Comparison of ENCODE assay signal across 21 mouse cellular contexts in the genomic region with DNA sequence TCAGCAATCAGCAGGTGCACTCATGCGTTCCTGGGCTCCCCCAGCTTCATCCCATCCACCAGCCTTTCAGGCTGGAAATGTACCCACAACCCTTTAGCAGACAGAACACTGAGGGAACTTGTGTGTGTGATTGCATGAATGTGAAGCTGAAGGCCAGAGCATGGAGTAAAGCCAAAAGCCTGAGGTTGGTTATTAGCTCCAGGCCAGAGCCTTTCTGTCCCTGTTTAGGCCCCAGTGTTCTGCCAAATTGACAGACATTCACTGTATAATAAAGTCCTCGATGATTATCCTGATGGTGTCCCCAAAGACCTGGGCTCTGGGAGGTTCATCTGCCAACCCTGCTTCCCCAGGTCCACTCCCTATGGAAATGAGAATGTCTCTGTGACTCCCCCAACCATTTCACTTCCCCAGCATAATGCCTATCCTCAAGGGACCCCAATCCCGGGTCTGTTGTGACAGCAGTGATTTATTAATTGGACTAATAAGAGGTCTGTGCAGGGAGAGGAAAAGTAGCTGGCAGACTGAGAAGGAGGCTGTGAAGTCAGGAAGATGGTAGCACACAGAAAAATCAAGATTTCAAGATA. TPM values are rescaled to one million over a fixed set of nuclear protein-coding genes. Genes with fewer than 3 reads are reported as not detected.
DNase-seq lines count a peak whose midpoint lies in the region; ATAC-seq lines count a peak whose summit lies in the region.
"Had no signal": no experiment of that assay in that cellular context is flagged by ENCODE, and none has a peak within 500 bp of the region (broad histone marks: within the 10 kb centered on the region; RNA-seq: fewer than 3 reads in every experiment).

No protein-coding gene starts in this region.

- DNase-seq in adrenal gland, postnatal 10 days = peak; percentile 42
- DNase-seq in adrenal gland, postnatal 25 days = no peak
- DNase-seq in testis, postnatal 10 days (ENCODE audit: low spot score) = peak; percentile 12
- no peak for DNase-seq in testis, postnatal 14 days (ENCODE audit: low spot score)
- DNase-seq: cerebellum, adult 9-10 months; gastrocnemius, postnatal 25 days; heart, postnatal 10 days; kidney, adult 11 months; kidney, postnatal 25 days; right cerebral cortex, postnatal 4 days had no signal

- no peaks in the 10 kb centered on the region; the same call in 1 of the 2 replicates for H3K27me3 ChIP-seq in hindbrain, embryonic 12.5 days
- H3K27me3 ChIP-seq in hindbrain, embryonic 16.5 days (replicated peaks; ENCODE audit: control insufficient read depth, insufficient read depth, low read length) = no peaks in the 10 kb centered on the region
- H3K27me3 ChIP-seq: liver, embryonic 15.5 days; midbrain, embryonic 12.5 days had no signal

- WGBS in hindbrain, embryonic 12.5 days = 47% methylated on average over 3 of the region's 3 CpGs
- 36% methylated on average over 3 of the region's 3 CpGs for WGBS in hindbrain, embryonic 16.5 days

- no peaks in the 10 kb centered on the region for H3K36me3 ChIP-seq in hindbrain, embryonic 12.5 days
- no peaks in the 10 kb centered on the region for H3K36me3 ChIP-seq in hindbrain, embryonic 16.5 days (ENCODE audit: control insufficient read depth, insufficient read depth, low read length)
- H3K36me3 ChIP-seq: G1E; liver, embryonic 15.5 days; midbrain, embryonic 12.5 days had no signal

- H3K27ac ChIP-seq in hindbrain, embryonic 12.5 days = no peak overlapping the region
- H3K27ac ChIP-seq in hindbrain, embryonic 16.5 days (ENCODE audit: low read depth, low read length) = no peak overlapping the region
- H3K27ac ChIP-seq: hindbrain, postnatal 0 days; liver, embryonic 15.5 days; midbrain, embryonic 12.5 days had no signal

- H3K4me3 ChIP-seq in hindbrain, embryonic 12.5 days = no peak overlapping the region
- no peak overlapping the region for H3K4me3 ChIP-seq in hindbrain, embryonic 16.5 days (ENCODE audit: low read length)
- H3K4me3 ChIP-seq: erythroblast, embryonic 14.5 days; liver, embryonic 15.5 days; midbrain, embryonic 12.5 days had no signal

- no peak overlapping the region for H3K4me2 ChIP-seq in hindbrain, embryonic 12.5 days (replicated peaks)
- H3K4me2 ChIP-seq in hindbrain, embryonic 16.5 days (ENCODE audit: low read length) = no peak overlapping the region
- H3K4me2 ChIP-seq: heart, embryonic 11.5 days; liver, embryonic 15.5 days; midbrain, embryonic 12.5 days had no signal

- H3K9ac ChIP-seq in hindbrain, embryonic 12.5 days = no peak overlapping the region
- H3K9ac ChIP-seq in hindbrain, embryonic 16.5 days (ENCODE audit: low read depth, low read length) = no peak overlapping the region
- H3K9ac ChIP-seq: liver, embryonic 15.5 days; midbrain, embryonic 12.5 days had no signal

- 0 out of 2 replicates have a peak, but pooled peaks cover 4% of the 10 kb centered on the region for H3K4me1 ChIP-seq in hindbrain, embryonic 12.5 days
- H3K4me1 ChIP-seq in hindbrain, embryonic 16.5 days (ENCODE audit: control insufficient read depth, insufficient read depth, low read depth, low read length) = no peaks in the 10 kb centered on the region
- H3K4me1 ChIP-seq: midbrain, embryonic 12.5 days had no signal

- no peaks in the 10 kb centered on the region for H3K9me3 ChIP-seq in hindbrain, embryonic 12.5 days (replicated peaks)
- no peaks in the 10 kb centered on the region for H3K9me3 ChIP-seq in hindbrain, embryonic 16.5 days (ENCODE audit: control insufficient read depth, low read length)
- H3K9me3 ChIP-seq: G1E; liver, embryonic 15.5 days; midbrain, embryonic 12.5 days had no signal

- 0 out of 2 replicates have a peak, but pooled peaks have one; percentile 26 for ATAC-seq in hindbrain, embryonic 12.5 days (ENCODE audit: low FRiP score)
- ATAC-seq in hindbrain, embryonic 16.5 days = no peak
- ATAC-seq in inflammation-experienced regulatory T-cells, adult 6 months = no peak
- ATAC-seq: forebrain, embryonic 14.5 days; hindbrain, postnatal 0 days; lung, postnatal 0 days had no signal

RNA-seq across cellular contexts. Expression of a gene that starts 9.7 kb away (rescaled TPM):
- total RNA-seq in adrenal gland, postnatal 10 days (2021) = 10 to 100 TPM; 15.1 to 22.2 TPM
- total RNA-seq in adrenal gland, postnatal 25 days (2021) = 16.5 and 19.2 TPM in 2 replicates
- 35.2 and 37.1 TPM in 2 replicates for polyA plus RNA-seq in hindbrain, embryonic 12.5 days (2016; fragmentation: Nextera tagmentation; extraction: Ambion mirVana)
- 21.9 and 24.7 TPM in 2 replicates for polyA plus RNA-seq in hindbrain, embryonic 16.5 days (2015; fragmentation: Nextera tagmentation; extraction: Ambion mirVana)
- 1 to 10 TPM; 5.6 to 6.1 (median 5.8) TPM for polyA plus RNA-seq in inflammation-experienced regulatory T-cells, adult 6 months (2017; shearing (Covaris generic))

Comparison
In these comparisons a context has a peak if more than half of its experiments do, and no peak if none do; other contexts are left out.
1. DNase-seq: peak in adrenal gland, postnatal 10 days (single experiment) and testis, postnatal 10 days (single experiment); none in adrenal gland, postnatal 25 days (single experiment) and testis, postnatal 14 days (single experiment).